Mouse (Mus musculus): ENCODE measurements at regions not wholly inside any gene's neighbourhood (a gene's known extent, or its start where the extent isn't known, plus 50 kb on each side); places are given as distances from the start of the nearest gene placed in this dataset.
"Not testable (repeated sequence)": the region's sequence is repeated elsewhere in the genome, so short reads cannot be mapped to it uniquely, and the experiment has no call there.

DNA sequence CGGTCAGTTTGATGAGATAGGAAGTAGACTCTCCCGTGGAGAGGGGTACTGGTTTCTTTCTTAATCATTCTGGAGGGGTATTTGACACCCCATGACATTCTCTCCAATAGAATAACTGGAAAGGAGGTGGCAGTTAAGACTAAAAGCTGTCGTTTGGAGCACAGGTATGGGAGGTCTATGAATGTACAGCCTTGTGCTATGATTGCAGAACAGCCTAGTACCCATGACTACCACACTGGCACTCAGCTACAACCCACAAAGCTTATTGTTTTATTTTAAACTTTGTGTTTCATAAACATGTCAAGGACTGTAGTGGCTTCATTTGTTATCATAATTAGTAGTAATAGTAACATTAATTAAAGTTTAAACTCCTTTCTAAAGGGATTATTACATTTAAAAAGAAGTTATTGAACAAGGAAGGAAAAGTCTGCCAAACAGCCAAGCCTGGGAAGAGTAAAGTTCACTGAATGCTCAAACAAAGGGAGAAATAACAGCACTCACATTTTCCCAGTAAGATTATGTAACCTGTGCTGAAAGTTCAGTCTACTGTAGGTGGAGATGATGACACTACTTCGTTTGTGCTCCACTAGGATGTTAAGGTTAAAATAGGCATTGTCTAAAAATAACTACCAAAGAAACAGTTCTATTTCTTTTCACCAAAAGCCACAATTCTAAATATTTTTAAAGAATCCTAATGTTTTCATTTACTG lies 295.2 kb downstream of the Pcsk1 start:
- 76% methylated on average over 4 of the region's 4 CpGs for WGBS
- no peak overlapping the region for H3K27ac ChIP-seq (ENCODE audit: low read length)

DNA sequence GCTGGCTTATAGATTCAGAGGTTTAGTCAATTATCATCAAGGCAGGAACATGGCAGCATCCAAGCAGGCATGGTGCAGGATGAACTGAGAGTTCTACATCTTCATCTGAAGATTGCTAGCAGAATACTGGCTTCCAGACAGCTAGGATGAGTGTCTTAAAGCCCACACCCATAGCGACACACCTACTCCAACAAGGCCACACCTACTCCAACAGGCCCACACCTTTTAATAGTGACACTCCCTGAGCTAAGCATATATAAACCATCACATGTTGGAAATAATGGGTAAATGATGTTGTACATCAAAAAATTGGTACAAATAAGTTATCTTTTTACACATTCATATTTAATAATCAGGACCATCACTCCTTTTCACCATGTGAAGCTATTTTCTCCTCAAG lies 299.6 kb downstream of the Pcsk1 start:
- WGBS: 91% methylated on average over 1 of the region's 1 CpGs
- ATAC-seq: no peak
- no peak overlapping the region for H3K9ac ChIP-seq (replicated peaks; ENCODE audit: low read depth, low read length)
- no peaks in the 10 kb centered on the region for H3K36me3 ChIP-seq (ENCODE audit: control insufficient read depth, insufficient read depth)
- no peaks in the 10 kb centered on the region for H3K4me1 ChIP-seq (replicated peaks; ENCODE audit: control insufficient read depth, insufficient read depth, low read length)
- no peaks in the 10 kb centered on the region for H3K27me3 ChIP-seq (replicated peaks; ENCODE audit: control insufficient read depth, insufficient read depth, low read length)
- H3K4me3 ChIP-seq (replicated peaks; ENCODE audit: low read length): no peak overlapping the region
- no peaks in the 10 kb centered on the region for H3K9me3 ChIP-seq (ENCODE audit: control insufficient read depth, low read length)
- H3K4me2 ChIP-seq (ENCODE audit: low read length): no peak overlapping the region
- H3K27ac ChIP-seq (ENCODE audit: low read length): no peak overlapping the region

More for the DNA sequence above, 295.2 kb downstream of the Pcsk1 start:
- H3K9ac ChIP-seq (replicated peaks; ENCODE audit: low read depth, low read length): no peak overlapping the region
- H3K9me3 ChIP-seq (ENCODE audit: control insufficient read depth, low read length): no peaks in the 10 kb centered on the region
- no peaks in the 10 kb centered on the region for H3K36me3 ChIP-seq (ENCODE audit: control insufficient read depth, insufficient read depth)
- no peak overlapping the region for H3K4me2 ChIP-seq (ENCODE audit: low read length)
- no peaks in the 10 kb centered on the region for H3K27me3 ChIP-seq (replicated peaks; ENCODE audit: control insufficient read depth, insufficient read depth, low read length)
- no peak for ATAC-seq
- H3K4me1 ChIP-seq (replicated peaks; ENCODE audit: control insufficient read depth, insufficient read depth, low read length): no peaks in the 10 kb centered on the region
- H3K4me3 ChIP-seq (replicated peaks; ENCODE audit: low read length): no peak overlapping the region

DNA sequence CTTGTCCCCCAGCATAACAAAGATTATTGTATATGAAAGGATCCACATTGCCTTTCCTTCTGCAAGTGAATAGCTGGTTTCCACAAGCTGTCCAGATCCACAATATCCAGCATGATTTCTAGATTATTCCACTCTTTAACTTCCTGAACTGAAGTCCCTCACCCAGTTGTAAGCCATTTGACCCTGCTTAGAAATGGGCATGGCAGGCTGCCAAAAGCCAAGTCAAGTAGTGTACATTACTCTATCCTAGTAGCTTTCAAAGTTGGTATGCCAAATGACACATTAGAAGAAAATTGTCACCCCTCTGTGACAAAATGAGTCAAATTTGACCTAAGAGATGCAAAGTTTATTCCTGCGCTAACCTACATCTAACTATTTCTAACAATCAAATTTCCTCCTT lies 300.6 kb downstream of the Pcsk1 start:
- no peak overlapping the region for H3K4me3 ChIP-seq (replicated peaks; ENCODE audit: low read length)
- no peaks in the 10 kb centered on the region for H3K9me3 ChIP-seq (ENCODE audit: control insufficient read depth, low read length)
- no peaks in the 10 kb centered on the region for H3K36me3 ChIP-seq (ENCODE audit: control insufficient read depth, insufficient read depth)
- H3K27me3 ChIP-seq (replicated peaks; ENCODE audit: control insufficient read depth, insufficient read depth, low read length): no peaks in the 10 kb centered on the region
- no peak overlapping the region for H3K27ac ChIP-seq (ENCODE audit: low read length)
- ATAC-seq: no peak
- no peaks in the 10 kb centered on the region for H3K4me1 ChIP-seq (replicated peaks; ENCODE audit: control insufficient read depth, insufficient read depth, low read length)
- H3K9ac ChIP-seq (replicated peaks; ENCODE audit: low read depth, low read length): no peak overlapping the region
- WGBS: 98% methylated on average over 1 of the region's 1 CpGs
- no peak overlapping the region for H3K4me2 ChIP-seq (ENCODE audit: low read length)

- not testable (repeated sequence) for H3K27me3 ChIP-seq (replicated peaks; ENCODE audit: control insufficient read depth, insufficient read depth, low read length); H3K4me2 ChIP-seq (ENCODE audit: low read length); H3K27ac ChIP-seq (ENCODE audit: low read length); H3K9me3 ChIP-seq (ENCODE audit: control insufficient read depth, low read length); H3K4me3 ChIP-seq (replicated peaks; ENCODE audit: low read length); H3K9ac ChIP-seq (replicated peaks; ENCODE audit: low read depth, low read length); H3K36me3 ChIP-seq (ENCODE audit: control insufficient read depth, insufficient read depth); ATAC-seq; H3K4me1 ChIP-seq (replicated peaks; ENCODE audit: control insufficient read depth, insufficient read depth, low read length)
- WGBS: 76% methylated on average over 3 of the region's 3 CpGs
Measured at GRCm38 (mm10) chr13:75399846-75400245, 306.7 kb upstream of the Ell2 start.

GRCm38 (mm10) chr13:75420726-75421125 lies 285.8 kb upstream of the Ell2 start:
- no peak for ATAC-seq
- Histone ChIP-seq H3K36me3 (ENCODE audit: control insufficient read depth, insufficient read depth) (no peaks in the 10 kb centered on the region), H3K27me3 (replicated peaks; ENCODE audit: control insufficient read depth, insufficient read depth, low read length) (no peaks in the 10 kb centered on the region), H3K4me3 (replicated peaks; ENCODE audit: low read length) (no peak overlapping the region), H3K9ac (replicated peaks; ENCODE audit: low read depth, low read length) (no peak overlapping the region), H3K27ac (ENCODE audit: low read length) (no peak overlapping the region), H3K4me1 (replicated peaks; ENCODE audit: control insufficient read depth, insufficient read depth, low read length) (no peaks in the 10 kb centered on the region), H3K9me3 (ENCODE audit: control insufficient read depth, low read length) (no peaks in the 10 kb centered on the region), H3K4me2 (ENCODE audit: low read length) (no peak overlapping the region)
- WGBS: 78% methylated on average over 2 of the region's 2 CpGs

DNA sequence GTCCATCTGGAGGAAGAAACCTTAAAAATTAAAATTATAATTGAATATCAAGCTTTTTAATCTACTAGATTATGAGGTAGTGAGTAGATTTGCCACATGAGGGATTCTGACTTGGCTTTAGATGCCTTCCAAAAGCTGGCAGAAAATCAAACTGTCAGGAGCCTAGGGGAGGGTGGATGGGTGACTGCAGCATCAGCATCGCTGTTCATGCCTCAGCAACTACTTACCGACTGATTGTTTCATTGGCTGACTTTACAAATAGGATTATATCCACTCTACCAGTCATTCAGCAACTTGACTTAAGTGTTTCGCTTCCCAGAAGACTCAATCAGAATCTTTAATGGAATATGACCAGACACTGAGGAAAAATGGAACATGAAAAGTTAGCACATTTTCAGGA lies 279.6 kb upstream of the Ell2 start:
- Histone ChIP-seq H3K4me3 (replicated peaks; ENCODE audit: low read length) (no peak overlapping the region), H3K27ac (ENCODE audit: low read length) (no peak overlapping the region), H3K27me3 (replicated peaks; ENCODE audit: control insufficient read depth, insufficient read depth, low read length) (no peaks in the 10 kb centered on the region), H3K9me3 (ENCODE audit: control insufficient read depth, low read length) (no peaks in the 10 kb centered on the region), H3K4me1 (replicated peaks; ENCODE audit: control insufficient read depth, insufficient read depth, low read length) (no peaks in the 10 kb centered on the region), H3K9ac (replicated peaks; ENCODE audit: low read depth, low read length) (no peak overlapping the region), H3K36me3 (ENCODE audit: control insufficient read depth, insufficient read depth) (no peaks in the 10 kb centered on the region), H3K4me2 (ENCODE audit: low read length) (no peak overlapping the region)
- ATAC-seq: no peak
- 27% methylated on average over 3 of the region's 3 CpGs for WGBS

DNA sequence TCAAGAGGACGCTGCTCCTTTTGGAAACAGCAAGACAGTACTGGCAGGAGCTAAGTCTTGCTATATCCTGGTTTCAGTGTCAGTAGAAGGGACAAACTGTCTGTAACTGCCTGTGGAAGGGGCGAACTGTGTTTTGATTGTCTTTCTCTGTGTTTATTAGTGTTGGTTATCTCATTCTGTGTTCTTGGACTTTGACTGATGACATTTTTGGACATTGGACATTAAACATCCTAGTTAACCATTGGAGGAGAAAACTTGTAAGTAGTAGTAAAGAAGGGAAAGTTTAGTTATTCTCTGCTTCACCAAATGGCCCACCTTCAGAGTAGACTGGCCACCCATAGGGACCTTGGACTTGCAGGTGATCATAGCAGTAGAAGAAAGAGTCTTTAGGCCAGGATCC lies 267.4 kb upstream of the Ell2 start:
- H3K4me2 ChIP-seq (ENCODE audit: low read length): no peak overlapping the region
- no peaks in the 10 kb centered on the region for H3K4me1 ChIP-seq (replicated peaks; ENCODE audit: control insufficient read depth, insufficient read depth, low read length)
- no peaks in the 10 kb centered on the region for H3K9me3 ChIP-seq (ENCODE audit: control insufficient read depth, low read length)
- H3K4me3 ChIP-seq (replicated peaks; ENCODE audit: low read length): no peak overlapping the region
- no peak overlapping the region for H3K9ac ChIP-seq (replicated peaks; ENCODE audit: low read depth, low read length)
- no peak overlapping the region for H3K27ac ChIP-seq (ENCODE audit: low read length)
- no peak for ATAC-seq
- no peaks in the 10 kb centered on the region for H3K27me3 ChIP-seq (replicated peaks; ENCODE audit: control insufficient read depth, insufficient read depth, low read length)
- 90% methylated on average over 2 of the region's 2 CpGs for WGBS
- H3K36me3 ChIP-seq (ENCODE audit: control insufficient read depth, insufficient read depth): no peaks in the 10 kb centered on the region

- Histone ChIP-seq H3K36me3 (ENCODE audit: control insufficient read depth, insufficient read depth) (no peaks in the 10 kb centered on the region), H3K4me2 (ENCODE audit: low read length) (no peak overlapping the region), H3K27ac (ENCODE audit: low read length) (no peak overlapping the region), H3K4me3 (replicated peaks; ENCODE audit: low read length) (no peak overlapping the region), H3K27me3 (replicated peaks; ENCODE audit: control insufficient read depth, insufficient read depth, low read length) (no peaks in the 10 kb centered on the region), H3K9me3 (ENCODE audit: control insufficient read depth, low read length) (no peaks in the 10 kb centered on the region), H3K9ac (replicated peaks; ENCODE audit: low read depth, low read length) (no peak overlapping the region), H3K4me1 (replicated peaks; ENCODE audit: control insufficient read depth, insufficient read depth, low read length) (no peaks in the 10 kb centered on the region)
- WGBS: 92% methylated on average over 6 of the region's 6 CpGs
- ATAC-seq: no peak
Measured at GRCm38 (mm10) chr13:75440051-75440450, 266.5 kb upstream of the Ell2 start.

DNA sequence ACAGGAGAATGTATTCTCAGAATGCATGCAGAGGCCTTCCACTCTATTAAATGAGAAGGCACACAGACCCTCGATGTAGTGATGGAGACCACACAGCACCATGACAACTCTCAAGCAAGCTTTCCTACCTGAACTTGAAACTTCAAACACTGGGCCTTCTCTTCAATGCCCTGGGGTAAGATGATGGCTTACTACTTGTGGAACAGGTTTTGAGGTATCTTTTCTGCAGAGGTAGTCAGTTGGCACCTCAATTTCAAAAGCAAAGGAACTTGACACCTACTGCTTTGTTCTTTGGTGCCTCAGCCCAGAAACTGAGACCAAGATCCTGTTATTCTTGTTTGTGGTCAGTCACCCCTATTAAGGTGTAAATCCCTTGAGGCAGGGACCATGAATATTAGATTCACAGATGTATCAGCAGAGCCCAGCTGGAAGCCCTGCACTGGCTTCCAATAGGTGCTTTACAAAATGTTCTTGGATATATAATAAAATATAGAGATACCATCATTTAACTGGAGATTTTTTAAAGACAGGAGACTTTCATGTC lies 246.2 kb upstream of the Ell2 start:
- no peak for ATAC-seq
- no peak overlapping the region for H3K4me3 ChIP-seq (replicated peaks; ENCODE audit: low read length)
- no peaks in the 10 kb centered on the region for H3K9me3 ChIP-seq (ENCODE audit: control insufficient read depth, low read length)
- H3K4me2 ChIP-seq (ENCODE audit: low read length): no peak overlapping the region
- H3K4me1 ChIP-seq (replicated peaks; ENCODE audit: control insufficient read depth, insufficient read depth, low read length): no peaks in the 10 kb centered on the region
- H3K27me3 ChIP-seq (replicated peaks; ENCODE audit: control insufficient read depth, insufficient read depth, low read length): no peaks in the 10 kb centered on the region
- H3K9ac ChIP-seq (replicated peaks; ENCODE audit: low read depth, low read length): no peak overlapping the region
- H3K27ac ChIP-seq (ENCODE audit: low read length): no peak overlapping the region
- H3K36me3 ChIP-seq (ENCODE audit: control insufficient read depth, insufficient read depth): no peaks in the 10 kb centered on the region
- WGBS: 64% methylated on average over 1 of the region's 1 CpGs

DNA sequence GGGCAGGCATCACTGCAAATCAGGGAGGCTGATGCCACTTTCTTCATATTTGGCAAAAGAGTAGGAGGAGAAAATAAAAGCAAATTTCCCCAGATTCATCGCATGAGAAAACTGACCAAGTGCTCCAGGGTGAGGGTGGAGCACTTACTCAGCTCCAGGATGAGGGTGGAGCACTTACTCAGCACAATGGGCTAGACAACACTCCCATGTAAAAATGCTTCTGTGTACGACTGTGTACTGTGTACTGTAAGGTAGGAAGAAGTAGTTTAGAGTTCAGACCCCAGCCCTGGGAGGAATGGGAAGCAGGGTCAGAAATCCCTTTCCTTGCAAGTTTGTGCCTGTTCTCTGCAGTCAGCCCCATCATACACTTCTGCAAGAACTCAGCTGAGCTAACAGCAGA lies 245.3 kb upstream of the Ell2 start:
- no peak overlapping the region for H3K4me2 ChIP-seq (ENCODE audit: low read length)
- H3K36me3 ChIP-seq (ENCODE audit: control insufficient read depth, insufficient read depth): no peaks in the 10 kb centered on the region
- H3K4me1 ChIP-seq (replicated peaks; ENCODE audit: control insufficient read depth, insufficient read depth, low read length): no peaks in the 10 kb centered on the region
- H3K4me3 ChIP-seq (replicated peaks; ENCODE audit: low read length): no peak overlapping the region
- H3K9ac ChIP-seq (replicated peaks; ENCODE audit: low read depth, low read length): no peak overlapping the region
- H3K27ac ChIP-seq (ENCODE audit: low read length): no peak overlapping the region
- H3K9me3 ChIP-seq (ENCODE audit: control insufficient read depth, low read length): no peaks in the 10 kb centered on the region
- no peak for ATAC-seq
- 80% methylated on average over 2 of the region's 2 CpGs for WGBS
- no peaks in the 10 kb centered on the region for H3K27me3 ChIP-seq (replicated peaks; ENCODE audit: control insufficient read depth, insufficient read depth, low read length)

Measured in forebrain, embryonic 16.5 days (tissue).